Mouse (Mus musculus) small intestine, adult 2 months (tissue): ENCODE data around the gene Ppef2.

Source experiments
- CTCF ChIP-seq: fragments of 200-500 bp; IDR thresholded peaks from 2 replicates; pipeline ENCODE4 v1.5.1; 2012; ENCODE audit warnings: low read depth, mild to moderate bottlenecking, control low read depth, inconsistent platforms, low read length, moderate library complexity, mixed read lengths; ENCODE audit not compliant: insufficient replicate concordance, insufficient read length; ENCODE audit errors: extremely low read depth
- POLR2A ChIP-seq: fragments of 200-500 bp; IDR thresholded peaks from 2 replicates; pipeline ENCODE4 v1.6.1; 2012; ENCODE audit warnings: low read depth, mild to moderate bottlenecking, control low read depth, inconsistent platforms, low read length, moderate library complexity

- TF ChIP-seq CTCF (no peak), POLR2A (no peak)
Observed at GRCm38 (mm10) chr5:92234939-92235557, 21.0 kb downstream of the Ppef2 start.
